Mouse (Mus musculus) CD4-positive, CD25-positive, alpha-beta regulatory T cell, adult 2 months (primary cell): ENCODE data around the gene Anp32e.

ENCODE experiments used
- DNase-seq: peaks from one replicate; pipeline ENCODE4 v3.0.0-alpha.2; 2012; ENCODE audit warnings: low read depth, low spot score

Gene Anp32e

GRCm38 (mm10) chr3:95996451-95997073 lies 67.5 kb downstream of the Anp32e start:
- no peak for DNase-seq
